Mouse (Mus musculus) G1E-ER4 (cell line): ENCODE measurements around the gene Klf15. TPM values are rescaled to one million over a fixed set of nuclear protein-coding genes. Genes with fewer than 3 reads are reported as not detected.

Experiments
- GATA1 ChIP-seq: IDR thresholded peaks from one replicate; pipeline ENCODE4 v1.8.0; 2012; ENCODE audit warnings: low read length, inconsistent platforms
- polyA plus RNA-seq: library from polyadenylated mRNA; stranded (reverse); fragments of >175 nt; gene quantifications from 2 replicates; pipeline ENCODE4 v1.2.3, GENCODE M21; 2012

Klf15 gene
- polyA plus RNA-seq, 1 experiment, result 0.03 TPM

DNA sequence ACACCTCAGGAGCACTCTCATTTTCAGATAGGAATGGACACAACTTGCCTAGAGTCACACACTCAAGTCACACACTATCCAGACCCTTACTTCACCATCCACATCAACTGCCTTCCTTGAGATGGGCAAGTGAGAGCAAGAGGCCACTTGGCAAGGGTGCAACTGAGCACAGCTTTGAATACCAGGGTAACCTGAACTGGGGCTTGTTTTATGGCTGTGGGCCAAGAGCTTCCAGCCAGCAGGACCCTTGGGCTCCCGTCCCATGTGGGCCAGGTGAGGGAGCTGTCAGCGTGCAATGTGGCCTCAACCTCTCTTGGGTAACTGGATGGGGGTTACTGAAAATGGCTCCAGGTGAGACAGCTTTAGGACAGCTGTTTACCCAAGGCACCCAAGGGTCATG is 5.0 kb upstream of the Klf15 start:
- TF ChIP-seq GATA1, result no peak

DNA sequence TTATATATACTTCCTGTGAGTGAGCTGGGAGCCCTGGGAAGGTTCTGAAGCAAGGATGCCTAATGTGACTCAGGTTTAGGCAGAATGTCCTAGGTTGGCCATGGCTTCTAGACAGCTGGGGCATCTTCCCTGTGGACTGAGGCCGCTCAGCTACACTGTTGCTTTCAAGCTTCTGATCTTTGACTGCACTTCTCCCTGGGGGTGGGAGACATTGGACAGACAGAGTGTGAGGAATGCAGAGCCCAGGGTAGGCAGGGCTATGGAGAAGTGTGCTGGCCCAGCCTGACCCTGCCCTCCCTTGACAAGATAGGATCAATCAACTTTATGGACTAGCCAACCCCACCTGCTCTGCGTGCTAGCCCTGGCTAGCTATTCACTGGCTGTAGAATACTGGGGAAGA is 1.2 kb upstream of the Klf15 start:
- no peak for TF ChIP-seq GATA1

DNA sequence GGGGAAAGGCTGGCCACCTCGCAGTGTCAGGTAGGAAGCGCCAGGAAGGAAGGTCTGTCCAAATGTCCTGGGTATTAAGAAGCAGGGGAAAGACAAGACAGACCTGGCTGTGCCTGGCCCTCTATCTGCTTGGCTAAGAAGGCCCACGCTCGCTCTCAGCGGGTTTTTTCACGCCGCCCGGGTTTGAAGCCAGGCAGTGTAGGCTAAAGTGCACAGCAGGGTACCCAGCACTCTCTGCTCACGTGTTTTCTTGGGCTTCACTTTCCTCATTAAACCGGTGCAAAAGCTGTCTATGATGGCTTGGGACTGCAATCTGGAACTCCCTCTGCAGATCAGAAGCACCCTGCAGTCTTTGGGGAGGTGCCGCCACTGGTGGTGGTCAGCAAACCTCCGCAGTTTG is 605 bp upstream of the Klf15 start:
- no peak for TF ChIP-seq GATA1

DNA sequence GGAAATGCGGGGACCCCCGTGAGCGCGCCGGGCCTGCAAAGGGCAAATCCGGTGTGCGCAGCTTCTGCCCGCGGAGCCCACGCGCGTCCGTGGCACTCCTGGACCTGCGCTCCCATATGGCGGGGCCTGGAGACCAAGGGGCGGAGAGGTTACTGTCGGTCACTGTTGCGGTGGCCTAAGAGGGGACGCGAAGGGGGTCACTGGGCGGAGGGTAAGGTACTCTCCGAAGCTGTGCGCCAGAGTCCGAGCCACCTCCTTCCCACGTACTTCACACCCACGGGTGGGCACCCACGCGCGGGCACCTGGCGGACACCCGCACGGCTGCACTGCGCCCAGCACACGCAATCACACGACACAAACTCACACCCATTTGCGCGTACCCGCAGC is 458 bp downstream of the Klf15 start:
- TF ChIP-seq GATA1, result no peak

DNA sequence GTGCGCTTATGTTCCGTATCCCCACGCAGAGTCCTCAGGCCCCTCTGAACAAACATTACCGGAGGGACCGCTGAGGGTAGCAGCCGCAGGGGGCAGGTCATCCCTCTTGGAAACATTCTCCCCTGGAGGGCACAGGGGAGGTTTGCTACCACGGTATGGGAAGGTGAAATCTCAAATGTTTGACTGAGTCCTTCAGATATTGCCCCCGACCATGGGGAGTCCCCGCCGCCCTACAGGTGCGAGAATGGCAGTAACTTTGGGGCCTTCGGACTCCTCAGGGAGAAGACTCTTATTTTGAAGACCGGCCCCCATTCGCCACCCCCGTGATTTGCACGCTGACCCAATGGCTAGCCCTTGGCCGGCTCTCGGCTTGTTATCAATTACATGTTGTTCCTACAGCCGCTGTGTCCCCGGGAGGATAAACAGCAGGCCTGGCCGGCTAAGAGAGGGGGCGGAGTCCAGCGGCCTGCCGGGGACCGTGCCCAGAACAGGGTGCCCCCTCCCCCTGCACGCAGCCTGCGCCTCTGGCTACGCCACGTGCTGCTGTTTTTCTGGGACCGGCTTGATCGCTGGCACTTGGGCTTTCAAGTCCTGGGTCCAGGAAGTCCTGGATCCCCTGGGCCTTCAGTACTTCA is 969 bp downstream of the Klf15 start:
- no peak for TF ChIP-seq GATA1

DNA sequence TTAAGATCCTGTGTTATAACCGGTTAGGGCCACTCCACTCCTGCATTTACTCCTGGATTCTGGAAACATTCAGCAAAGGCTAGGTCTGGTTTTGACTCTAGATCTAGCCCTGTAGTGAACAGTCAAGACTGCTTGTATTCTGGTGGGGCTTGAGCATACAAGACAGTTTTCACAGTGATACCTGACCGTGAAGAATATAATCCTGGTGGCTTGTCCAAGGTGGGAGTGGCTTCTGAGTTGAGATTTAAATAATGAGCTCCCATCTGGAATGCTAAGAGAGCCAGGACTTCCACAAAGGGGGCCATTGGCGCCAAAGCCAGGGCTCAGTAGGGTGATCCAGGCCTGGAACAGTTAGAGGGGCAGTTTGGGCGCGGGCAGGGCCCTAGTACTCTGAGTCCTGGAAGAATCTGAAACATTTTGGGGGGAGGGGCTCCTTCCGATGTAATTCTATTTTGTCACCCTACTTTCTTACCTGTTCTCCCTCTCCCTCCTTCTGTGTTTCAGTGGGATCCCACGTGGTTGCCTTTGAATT is 1.6 kb downstream of the Klf15 start:
- TF ChIP-seq GATA1, result no peak

DNA sequence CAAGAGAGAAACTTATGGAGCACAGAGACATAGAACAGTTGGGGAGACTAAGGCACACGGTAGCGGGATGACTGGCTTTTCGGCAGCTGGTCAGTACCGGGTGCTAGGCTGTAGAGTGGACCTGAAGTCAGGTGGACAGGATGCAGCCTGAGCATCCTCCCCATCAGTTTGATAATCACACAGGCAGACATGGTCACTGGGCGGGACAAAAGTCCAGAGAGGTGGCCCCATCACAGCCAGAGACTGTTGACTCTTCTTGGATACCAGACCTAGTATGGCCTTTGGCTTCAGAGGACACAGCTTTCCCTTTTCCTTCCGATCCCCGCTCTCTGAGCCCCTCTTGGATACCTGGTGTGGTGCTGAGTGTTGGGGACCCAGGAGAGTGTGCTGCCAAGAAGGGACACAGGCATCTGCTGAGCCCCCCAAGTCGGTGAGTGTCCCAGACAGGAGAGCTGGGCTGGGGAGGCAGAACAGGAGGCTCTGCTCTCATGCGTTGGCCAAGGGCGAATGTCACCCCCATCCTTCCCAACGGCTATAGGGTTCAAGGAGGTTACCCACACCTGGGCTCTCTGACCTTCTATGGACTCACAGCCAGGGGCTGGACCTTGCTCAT is 2.8 kb downstream of the Klf15 start:
- TF ChIP-seq GATA1, result no peak

DNA sequence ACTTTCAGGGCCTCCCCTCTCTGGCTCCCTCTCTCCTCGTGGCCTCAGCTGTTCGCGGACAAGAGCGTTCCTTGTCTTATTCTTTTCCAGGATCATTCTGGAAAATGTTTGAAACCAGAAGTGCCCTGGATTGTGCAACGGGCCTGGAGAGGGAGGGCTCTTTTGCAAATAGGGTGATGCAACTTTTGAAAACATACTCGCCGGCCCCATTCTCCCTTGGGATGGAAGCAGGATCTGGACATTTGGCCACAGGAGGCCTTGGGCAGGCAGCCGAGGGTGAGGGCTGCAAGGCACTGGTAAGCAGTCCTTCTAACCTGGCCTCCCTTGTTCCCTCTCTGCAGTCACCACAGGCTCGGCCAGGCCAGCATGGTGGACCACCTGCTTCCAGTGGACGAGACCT is 3.7 kb downstream of the Klf15 start:
- TF ChIP-seq GATA1, result no peak

DNA sequence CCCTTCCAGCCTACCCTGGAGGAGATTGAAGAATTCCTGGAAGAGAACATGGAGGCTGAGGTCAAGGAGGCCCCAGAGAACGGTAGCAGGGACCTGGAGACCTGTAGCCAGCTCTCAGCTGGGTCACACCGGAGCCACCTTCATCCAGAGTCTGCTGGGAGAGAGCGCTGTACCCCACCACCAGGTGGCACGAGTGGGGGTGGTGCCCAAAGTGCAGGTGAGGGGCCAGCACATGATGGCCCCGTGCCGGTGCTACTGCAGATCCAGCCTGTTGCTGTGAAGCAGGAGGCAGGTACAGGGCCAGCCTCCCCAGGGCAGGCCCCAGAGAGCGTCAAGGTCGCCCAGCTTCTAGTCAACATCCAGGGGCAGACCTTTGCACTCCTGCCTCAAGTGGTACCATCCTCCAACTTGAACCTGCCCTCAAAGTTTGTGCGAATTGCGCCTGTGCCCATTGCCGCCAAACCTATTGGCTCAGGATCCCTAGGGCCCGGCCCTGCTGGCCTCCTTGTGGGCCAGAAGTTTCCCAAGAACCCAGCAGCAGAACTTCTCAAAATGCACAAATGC is 4.6 kb downstream of the Klf15 start:
- no peak for TF ChIP-seq GATA1

DNA sequence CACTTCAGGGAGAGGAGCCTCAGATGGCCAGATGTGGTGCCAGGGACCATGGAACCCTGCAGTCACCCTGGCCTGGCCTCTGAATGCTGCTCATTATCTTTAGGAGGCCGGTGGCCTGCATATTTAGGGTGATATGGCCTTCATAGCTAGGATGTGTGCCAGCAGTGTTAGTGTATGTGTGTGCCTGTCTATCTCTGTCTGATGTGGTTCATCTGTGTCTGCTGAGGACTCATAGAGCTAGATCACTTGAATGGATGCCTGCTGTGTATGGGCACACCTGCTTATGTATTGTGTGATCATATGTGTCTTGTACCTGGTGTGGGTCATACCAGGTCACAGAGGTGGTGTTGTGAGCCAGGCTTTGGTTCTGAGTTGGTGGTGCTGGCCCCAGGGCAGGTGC is 5.8 kb downstream of the Klf15 start:
- TF ChIP-seq GATA1, result no peak

DNA sequence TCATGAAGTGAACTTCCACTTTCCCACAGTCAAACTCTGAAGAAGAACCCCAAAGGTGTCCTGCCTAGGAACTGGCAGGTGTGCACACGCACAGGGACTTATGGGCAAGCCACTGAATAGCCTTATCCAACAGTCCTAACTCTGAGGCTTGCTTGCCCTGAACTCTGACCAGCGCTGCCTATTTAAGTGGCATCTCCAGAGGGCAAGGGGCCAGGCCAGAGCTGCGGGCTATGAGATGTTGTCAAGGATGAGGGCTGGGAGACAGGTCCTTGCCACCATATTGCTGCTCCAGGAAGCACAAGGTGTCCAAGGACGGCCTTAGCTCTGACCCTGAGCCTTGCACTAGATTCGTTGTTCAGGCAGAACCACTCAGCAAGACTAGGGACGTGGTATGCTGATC is 6.7 kb downstream of the Klf15 start:
- TF ChIP-seq GATA1, result no peak

DNA sequence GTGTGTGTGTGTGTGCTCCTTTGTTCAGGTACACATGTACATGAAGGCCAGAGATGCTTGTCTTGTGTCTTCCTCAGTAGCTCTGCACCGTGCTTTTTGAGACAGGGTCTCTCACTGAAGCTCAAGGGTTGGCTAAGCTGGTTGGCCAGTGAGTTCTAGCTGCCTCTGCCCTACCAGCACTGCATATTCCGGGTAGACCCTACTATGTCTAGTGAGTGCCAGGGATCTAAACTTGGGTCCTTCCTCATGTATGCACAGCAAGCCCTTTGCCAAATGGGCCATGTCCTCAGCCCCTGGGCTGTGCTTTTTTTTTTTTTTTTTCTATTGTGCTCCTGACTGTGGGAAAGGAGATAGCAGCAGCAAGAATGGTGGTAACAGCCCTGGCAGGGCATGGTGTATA is 7.9 kb downstream of the Klf15 start:
- no peak for TF ChIP-seq GATA1

DNA sequence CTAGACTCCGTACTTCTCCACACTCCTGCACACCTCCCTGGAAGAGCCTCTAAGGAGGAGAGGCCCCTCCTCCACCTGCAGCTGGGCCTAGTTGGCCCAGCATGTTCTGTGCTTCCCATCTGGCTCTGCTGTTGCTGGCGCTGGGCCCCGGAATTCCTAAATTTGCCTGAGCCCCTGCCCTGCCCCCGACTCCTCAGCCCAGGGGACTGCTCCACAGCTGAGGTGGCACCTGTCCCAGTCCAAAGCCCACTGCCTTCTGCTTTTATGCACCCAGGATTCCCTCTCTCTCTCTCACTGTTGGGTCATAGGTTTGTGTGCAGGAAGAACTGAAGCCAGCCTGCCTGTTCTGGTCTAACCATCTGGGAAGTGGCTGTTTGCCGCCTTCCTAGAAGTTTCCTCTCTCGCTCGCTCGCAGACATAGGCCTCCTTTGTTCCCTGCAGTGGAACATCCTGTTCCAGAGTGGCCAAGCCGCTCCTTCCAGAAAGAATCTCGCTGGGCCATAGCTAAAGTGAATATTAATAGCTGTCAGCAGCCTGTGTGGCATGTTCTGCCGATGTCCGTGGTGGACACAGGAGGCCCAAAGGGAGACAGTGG is 8.7 kb downstream of the Klf15 start:
- no peak for TF ChIP-seq GATA1

DNA sequence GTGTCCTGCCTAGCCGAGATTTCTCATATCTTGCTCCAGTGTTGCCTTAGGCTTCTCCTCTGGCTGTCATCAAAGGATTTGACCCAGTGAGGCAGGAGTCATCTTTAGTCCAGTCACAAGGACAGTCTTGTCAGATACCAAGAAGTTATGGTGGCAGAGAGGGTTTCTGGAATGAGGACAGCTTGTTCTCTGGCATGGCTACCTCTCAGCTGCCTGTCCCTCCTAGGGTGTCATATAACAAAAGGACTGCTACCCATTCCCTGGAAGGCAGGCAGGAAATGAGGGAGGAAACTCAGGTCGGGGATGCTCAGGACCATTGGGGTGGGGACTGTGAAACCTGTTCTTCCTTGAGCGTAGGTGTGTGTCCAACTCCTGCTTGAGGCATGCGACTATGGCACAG is 9.7 kb downstream of the Klf15 start:
- TF ChIP-seq GATA1, result no peak

DNA sequence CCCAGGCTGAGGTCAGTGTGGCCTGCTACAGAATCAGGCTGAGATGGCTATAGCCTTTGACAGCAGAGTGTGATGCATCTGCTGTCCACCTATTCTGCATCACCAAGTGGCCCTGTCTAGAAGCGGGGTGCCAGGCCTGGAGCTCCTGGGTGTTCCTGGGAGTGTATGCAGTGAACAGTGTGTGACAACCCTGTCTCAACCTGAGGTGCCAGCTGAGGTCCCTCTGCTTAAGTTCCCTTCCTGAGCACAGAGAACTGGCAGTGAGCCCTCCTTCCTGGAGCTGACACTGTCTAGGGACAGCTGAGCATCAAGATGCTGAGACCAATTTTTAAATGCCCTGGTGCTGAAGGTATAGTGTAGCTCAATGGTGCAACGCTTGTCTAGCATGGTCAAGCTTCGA is 10.3 kb downstream of the Klf15 start:
- TF ChIP-seq GATA1, result no peak

DNA sequence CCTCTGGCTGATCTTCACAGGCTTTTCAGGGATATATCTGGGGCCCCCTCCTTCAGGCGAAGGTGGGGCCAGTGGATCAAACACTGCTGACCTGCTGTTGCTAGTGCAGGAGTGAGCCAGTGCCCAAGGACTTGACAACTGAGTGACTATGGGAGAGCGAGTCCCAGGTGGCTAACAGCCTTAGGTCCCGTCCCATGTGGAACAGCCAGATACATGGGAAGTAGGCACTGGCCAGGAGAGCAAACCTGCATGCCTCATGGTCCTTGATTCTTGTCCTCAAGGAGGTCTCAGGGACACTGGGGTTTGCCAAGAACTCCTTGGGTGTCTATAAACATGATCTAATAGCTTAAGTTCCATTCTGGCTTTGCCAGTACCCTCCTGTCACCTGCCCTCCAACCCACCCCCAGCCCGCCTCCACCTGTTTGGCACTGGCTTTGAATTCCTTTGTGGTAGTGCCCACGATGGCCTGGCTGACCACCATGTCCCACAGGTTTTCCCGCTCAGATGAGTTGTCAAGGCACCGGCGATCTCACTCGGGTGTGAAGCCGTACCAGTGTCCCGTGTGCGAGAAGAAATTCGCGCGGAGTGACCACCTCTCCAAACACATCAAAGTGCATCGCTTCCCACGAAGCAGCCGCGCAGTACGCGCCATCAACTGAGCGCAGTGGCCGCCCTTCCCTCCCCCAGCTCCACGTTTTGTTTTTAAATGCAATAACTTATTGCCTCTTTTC is 11.4 kb downstream of the Klf15 start:
- TF ChIP-seq GATA1, result no peak
